Mouse (Mus musculus) heart, embryonic 12.5 days (tissue): ENCODE results near the gene Mycbp2. TPM values are rescaled to one million over a fixed set of nuclear protein-coding genes. Genes with fewer than 3 reads are reported as not detected.

Experiments used
- ATAC-seq: fragments of 200-750 bp; cut with Nextera tagmentation; 2 replicates; pipeline ENCODE4 v1.8.0; 2017; ENCODE audit warnings: moderate TSS enrichment, moderate library complexity; ENCODE audit not compliant: insufficient number of reproducible peaks, low FRiP score
- H3K27ac ChIP-seq: fragments of 300-500 bp; sonication (generic); 2 replicates; pipeline ENCODE4 v1.5.1; 2016; ENCODE audit warnings: mild to moderate bottlenecking, moderate library complexity; ENCODE audit not compliant: poor library complexity, severe bottlenecking
- H3K27me3 ChIP-seq: fragments of 300-500 bp; sonication (generic); replicated peaks from 2 replicates; pipeline ENCODE4 v1.6.1; 2016; ENCODE audit warnings: mild to moderate bottlenecking, moderate library complexity
- H3K36me3 ChIP-seq: fragments of 300-500 bp; sonication (generic); 2 replicates; pipeline ENCODE4 v1.6.1; 2016; ENCODE audit warnings: mild to moderate bottlenecking, moderate library complexity
- H3K4me1 ChIP-seq: fragments of 300-500 bp; sonication (generic); replicated peaks from 2 replicates; pipeline ENCODE4 v1.6.1; 2016; ENCODE audit warnings: mild to moderate bottlenecking
- H3K4me2 ChIP-seq: fragments of 300-500 bp; sonication (generic); 2 replicates; pipeline ENCODE4 v1.6.1; 2016; ENCODE audit warnings: mild to moderate bottlenecking, moderate library complexity
- H3K4me3 ChIP-seq: fragments of 300-500 bp; sonication (generic); 2 replicates; pipeline ENCODE4 v1.5.1; 2016; ENCODE audit warnings: mild to moderate bottlenecking
- H3K9ac ChIP-seq: fragments of 300-500 bp; sonication (generic); 2 replicates; pipeline ENCODE4 v1.6.1; 2016; ENCODE audit warnings: mild to moderate bottlenecking, moderate library complexity
- H3K9me3 ChIP-seq: fragments of 300-500 bp; sonication (generic); replicated peaks from 2 replicates; pipeline ENCODE4 v1.6.1; 2016; ENCODE audit warnings: mild to moderate bottlenecking, moderate library complexity
- WGBS: fragments of 180-500 bp; shearing (Covaris S2); methylation state at CpG from one replicate; pipeline ENCODE4 v1.1.7; 2016; 5-methylcytosine and 5-hydroxymethylcytosine counted together
- polyA plus RNA-seq: library from polyadenylated mRNA; unstranded; fragments of >200 nt; fragmentation: Nextera tagmentation; extraction: Ambion mirVana; gene quantifications from 2 replicates; pipeline ENCODE4 v1.2.1, GENCODE M21; 2016

Mycbp2 gene
- polyA plus RNA-seq, 1 experiment from 2014 or later = 14.6 TPM

DNA sequence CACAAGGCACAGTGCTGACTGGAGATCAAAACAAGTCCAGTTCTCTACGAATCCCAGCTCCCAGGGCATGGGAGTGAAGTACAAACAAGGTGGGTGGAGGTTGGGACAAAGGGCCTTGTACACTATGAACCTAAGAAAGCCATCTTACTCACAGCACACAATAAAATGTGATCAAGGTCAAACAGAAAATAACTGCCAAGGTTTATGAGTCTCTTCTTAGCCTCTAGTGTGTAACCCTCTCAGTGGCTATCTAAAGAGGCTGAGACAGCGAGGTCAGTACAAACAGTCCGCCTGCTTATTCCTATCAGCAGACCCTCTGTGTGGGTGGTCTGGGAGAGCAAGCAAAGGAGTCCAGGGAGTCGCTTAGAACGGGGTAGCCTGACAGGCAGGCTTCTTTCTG is 258.8 kb downstream of the Mycbp2 start:
- Histone ChIP-seq H3K27ac (no peak overlapping the region), H3K36me3 (peaks cover 57% of the 10 kb centered on the region), H3K27me3 (no peaks in the 10 kb centered on the region), H3K4me1 (peaks cover 12% of the 10 kb centered on the region), H3K9me3 (no peaks in the 10 kb centered on the region), H3K4me2 (no peak overlapping the region), H3K9ac (no peak overlapping the region), H3K4me3 (no peak overlapping the region)
- no peak for ATAC-seq
- 69% methylated on average over 5 of the region's 5 CpGs for WGBS

DNA sequence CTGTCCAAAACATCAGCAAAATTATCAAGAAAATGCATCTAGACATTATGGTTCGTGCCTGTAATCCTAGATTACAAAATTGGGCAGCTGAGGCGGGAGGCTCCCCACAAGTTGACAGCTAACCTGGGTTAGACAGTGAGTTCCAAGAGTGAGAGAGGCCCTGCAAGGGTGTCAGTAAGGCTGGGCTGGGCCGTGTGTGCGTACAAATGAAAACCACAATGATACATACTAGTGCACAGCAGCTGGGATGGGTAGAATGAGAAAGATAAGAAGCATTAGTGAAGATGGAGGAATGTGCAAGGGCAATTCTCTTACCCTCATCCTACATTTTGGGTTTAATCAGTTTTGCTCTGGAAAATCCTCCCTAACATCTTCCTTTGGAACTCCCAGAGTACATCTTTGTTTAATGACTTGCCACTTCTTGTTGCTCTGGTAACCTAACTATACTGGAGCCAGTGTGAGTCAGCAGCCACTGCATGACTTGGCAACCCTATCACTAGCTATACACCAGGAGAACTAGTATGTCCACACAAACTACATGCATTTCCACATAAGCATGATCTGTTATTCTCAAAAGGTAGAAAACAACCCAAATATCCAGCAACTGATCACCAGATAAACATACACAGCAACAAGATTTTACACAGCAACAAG is 259.8 kb downstream of the Mycbp2 start:
- no peak overlapping the region for H3K4me3 ChIP-seq
- no peaks in the 10 kb centered on the region for H3K9me3 ChIP-seq
- H3K4me1 ChIP-seq = peaks cover 8% of the 10 kb centered on the region
- no peak overlapping the region for H3K4me2 ChIP-seq
- H3K27me3 ChIP-seq = no peaks in the 10 kb centered on the region
- ATAC-seq = peak; percentile 93
- H3K27ac ChIP-seq = no peak overlapping the region
- 85% methylated on average over 4 of the region's 4 CpGs for WGBS
- peaks cover 59% of the 10 kb centered on the region for H3K36me3 ChIP-seq
- no peak overlapping the region for H3K9ac ChIP-seq

DNA sequence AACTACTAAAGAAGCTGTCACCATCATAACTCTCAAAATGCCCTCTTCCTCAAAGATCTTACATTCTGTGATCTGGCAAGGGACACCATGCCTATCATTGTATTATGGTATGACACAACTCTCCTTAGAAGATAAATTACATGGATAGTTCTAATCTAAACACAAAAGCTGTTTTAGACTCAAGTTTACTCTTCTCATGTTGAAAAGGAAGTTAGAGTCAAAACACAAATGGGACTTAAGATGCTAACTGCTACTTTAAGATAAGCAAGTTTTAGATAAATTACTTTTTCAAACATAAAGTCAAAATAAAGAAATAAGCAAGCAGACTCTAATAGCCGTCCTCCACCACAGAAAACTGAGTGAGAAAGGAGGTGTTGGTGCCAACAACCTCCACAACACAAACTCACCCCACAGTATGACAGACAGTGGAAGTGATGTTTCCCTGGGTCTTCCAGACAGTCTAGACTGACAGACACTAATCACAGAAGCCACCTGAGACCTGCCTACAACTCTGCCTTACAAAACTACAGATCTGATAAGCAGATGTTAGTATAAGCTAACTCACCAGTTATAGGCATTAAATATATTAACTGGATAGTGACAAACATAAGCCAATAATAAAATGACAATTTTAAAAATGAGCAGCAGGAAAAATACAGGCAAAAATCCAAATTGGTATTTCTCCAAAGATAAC is 260.6 kb downstream of the Mycbp2 start:
- Histone ChIP-seq H3K36me3 (peaks cover 58% of the 10 kb centered on the region), H3K9ac (no peak overlapping the region), H3K27me3 (no peaks in the 10 kb centered on the region), H3K4me3 (no peak overlapping the region), H3K9me3 (no peaks in the 10 kb centered on the region), H3K4me2 (no peak overlapping the region), H3K27ac (peak overlapping the region; percentile 34; the same call in 1 of the 2 replicates), H3K4me1 (peaks cover 5% of the 10 kb centered on the region; the same call in 1 of the 2 replicates)
- WGBS = 84% methylated on average over 1 of the region's 1 CpGs
- no peak for ATAC-seq

DNA sequence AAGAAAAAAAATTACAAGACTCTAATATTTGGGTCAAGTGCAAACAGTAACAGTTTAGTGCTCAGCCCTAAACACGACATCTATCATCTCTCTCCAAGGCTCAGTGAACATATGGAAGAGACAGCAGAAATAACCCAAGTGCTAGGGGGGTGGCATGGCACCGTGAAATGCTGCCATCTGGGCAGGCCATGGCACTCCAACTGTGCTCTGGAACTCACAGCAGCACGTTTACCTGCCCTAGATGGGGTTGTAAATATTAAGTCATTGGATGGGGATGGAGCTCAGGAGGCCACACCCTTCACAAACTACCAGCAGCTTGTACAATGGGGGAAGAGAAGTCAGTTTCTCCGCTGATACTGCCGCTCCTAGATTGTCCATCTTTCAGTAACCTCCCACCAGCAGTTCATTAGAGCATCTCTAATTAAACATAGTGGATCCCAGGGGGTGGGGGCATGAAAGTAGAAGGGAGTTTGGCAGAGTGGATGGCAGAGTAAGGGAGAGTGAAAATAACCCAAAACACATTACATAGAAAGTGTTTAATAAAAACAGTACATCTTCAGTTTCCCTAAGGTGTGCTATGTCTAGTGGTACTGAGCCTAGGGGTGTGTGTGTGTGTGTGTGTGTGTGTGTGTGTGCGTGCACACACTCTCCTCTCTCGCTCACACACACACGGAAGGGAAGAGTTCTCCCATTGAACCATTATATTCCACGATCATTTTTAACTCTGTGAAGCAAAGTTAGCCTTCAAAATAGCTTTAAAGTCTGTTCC is 267.2 kb downstream of the Mycbp2 start:
- WGBS = 90% methylated on average over 9 of the region's 9 CpGs
- no peak for ATAC-seq
- H3K36me3 ChIP-seq = peaks cover 45% of the 10 kb centered on the region

DNA sequence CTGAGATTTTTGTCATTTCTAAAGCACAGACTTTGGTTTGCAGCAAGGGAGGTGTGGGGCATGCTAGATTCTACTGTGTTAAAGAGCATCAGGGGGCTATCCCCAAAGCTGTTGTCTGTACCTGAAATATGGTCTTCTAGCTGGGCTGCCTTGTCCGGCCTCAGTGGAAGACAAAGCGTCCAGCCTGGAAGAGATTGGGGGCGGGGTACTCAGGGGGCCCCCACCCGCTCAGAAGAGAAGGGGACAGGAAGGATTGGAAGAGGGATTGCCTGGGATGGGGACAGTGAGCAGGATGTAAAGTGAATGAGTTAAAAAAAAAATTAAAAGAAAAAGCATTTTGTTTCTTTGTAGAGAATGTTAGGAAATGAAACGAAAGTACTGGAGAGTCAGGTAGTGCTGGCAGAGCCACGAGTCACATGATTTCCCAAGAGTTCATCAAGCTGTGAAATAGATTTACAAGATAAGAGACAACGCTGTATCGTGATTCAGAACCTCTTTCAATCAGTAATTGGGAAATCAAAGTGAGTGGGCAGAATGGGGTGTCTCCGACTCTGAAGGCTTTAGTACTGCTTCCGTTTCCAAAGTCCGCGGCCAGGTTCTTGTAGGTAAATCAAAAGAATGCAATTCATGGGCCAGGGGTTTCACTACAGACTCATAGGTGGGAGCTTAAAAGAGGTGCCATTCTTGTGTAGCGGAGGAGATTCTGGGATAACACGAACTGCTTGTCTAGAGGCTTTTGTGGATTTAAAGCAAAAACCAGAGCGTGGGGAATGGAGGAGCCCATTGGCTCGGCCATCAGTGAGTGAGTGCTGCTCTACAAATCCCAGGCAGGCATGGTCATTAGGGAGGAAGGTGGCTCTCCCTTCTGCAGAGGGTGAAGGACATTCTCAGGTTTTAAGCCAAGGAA is 268.4 kb downstream of the Mycbp2 start:
- no peaks in the 10 kb centered on the region for H3K9me3 ChIP-seq
- H3K4me3 ChIP-seq = no peak overlapping the region
- no peaks in the 10 kb centered on the region for H3K4me1 ChIP-seq
- H3K9ac ChIP-seq = no peak overlapping the region
- no peak overlapping the region for H3K27ac ChIP-seq
- H3K4me2 ChIP-seq = no peak overlapping the region
- H3K36me3 ChIP-seq = peaks cover 52% of the 10 kb centered on the region
- H3K27me3 ChIP-seq = no peaks in the 10 kb centered on the region
- ATAC-seq = no peak
- 87% methylated on average over 16 of the region's 16 CpGs for WGBS

More for the DNA sequence above, 267.2 kb downstream of the Mycbp2 start:
- Histone ChIP-seq H3K4me2 (no peak overlapping the region), H3K9me3 (no peaks in the 10 kb centered on the region), H3K4me3 (no peak overlapping the region), H3K9ac (no peak overlapping the region), H3K27ac (no peak overlapping the region), H3K27me3 (no peaks in the 10 kb centered on the region), H3K4me1 (no peaks in the 10 kb centered on the region)

DNA sequence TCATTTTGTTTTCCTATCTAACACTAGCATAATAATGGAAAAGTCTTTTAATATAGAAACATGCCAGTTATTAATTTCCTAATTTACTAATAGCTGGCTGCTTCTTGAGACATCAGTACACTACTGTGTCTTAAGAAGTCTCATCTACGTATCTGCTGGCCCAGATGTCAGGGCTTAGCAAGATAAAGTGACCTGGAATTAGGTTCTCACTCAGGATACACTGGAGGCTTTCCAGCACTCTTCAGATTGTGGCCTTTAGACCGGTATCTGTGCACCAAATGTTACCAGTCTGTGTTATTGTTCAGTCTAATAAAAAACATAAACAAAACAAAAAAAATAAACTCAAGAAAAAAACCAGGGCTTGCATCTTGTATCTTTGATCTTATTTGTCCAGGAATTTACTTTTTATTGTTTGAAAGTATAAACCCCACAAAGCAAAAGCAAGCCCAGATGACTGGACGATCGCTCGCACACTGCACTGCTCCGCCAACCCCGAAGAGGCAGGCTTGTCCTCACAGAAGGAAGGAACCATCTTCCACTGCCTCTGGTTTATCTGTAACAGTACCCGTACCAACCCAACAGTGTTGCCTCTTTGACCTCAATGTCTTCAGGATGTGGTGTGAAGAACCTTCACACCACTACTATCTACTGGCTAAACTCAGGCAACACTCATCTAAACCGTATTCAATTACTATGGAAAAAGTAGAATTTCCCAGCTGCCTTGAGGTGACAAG is 269.2 kb downstream of the Mycbp2 start:
- H3K4me2 ChIP-seq = no peak overlapping the region
- no peaks in the 10 kb centered on the region for H3K27me3 ChIP-seq
- H3K27ac ChIP-seq = no peak overlapping the region
- H3K9me3 ChIP-seq = no peaks in the 10 kb centered on the region
- H3K36me3 ChIP-seq = peaks cover 53% of the 10 kb centered on the region
- no peak for ATAC-seq
- no peak overlapping the region for H3K9ac ChIP-seq
- H3K4me3 ChIP-seq = no peak overlapping the region
- 87% methylated on average over 9 of the region's 9 CpGs for WGBS
- H3K4me1 ChIP-seq = no peaks in the 10 kb centered on the region

DNA sequence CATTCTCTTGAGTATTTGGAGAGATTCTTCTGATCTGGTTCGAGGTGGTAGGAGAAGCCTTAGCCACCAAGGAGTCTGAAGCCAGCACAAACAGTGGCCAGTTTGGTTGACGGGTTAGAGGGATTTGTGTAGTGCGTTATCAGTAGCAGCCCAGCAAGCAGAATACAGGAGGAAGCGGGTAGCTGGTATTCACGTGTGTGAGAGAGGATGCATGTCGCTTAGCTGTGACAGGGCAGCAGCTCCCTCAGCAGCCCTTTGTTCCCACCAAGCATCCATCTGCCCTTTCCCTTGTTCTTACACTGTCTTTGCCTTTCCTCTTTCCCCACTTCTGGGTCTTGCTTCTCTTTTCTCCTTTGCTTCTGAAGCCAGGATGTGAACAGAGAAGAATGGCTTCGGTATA is 271.4 kb downstream of the Mycbp2 start:
- WGBS = 73% methylated on average over 7 of the region's 7 CpGs
- no peak overlapping the region for H3K4me2 ChIP-seq
- no peaks in the 10 kb centered on the region for H3K27me3 ChIP-seq
- H3K36me3 ChIP-seq = peaks cover 58% of the 10 kb centered on the region
- no peak overlapping the region for H3K4me3 ChIP-seq
- no peaks in the 10 kb centered on the region for H3K9me3 ChIP-seq
- no peak overlapping the region for H3K27ac ChIP-seq
- no peak for ATAC-seq
- H3K4me1 ChIP-seq = 0 out of 2 replicates have a peak, but pooled peaks cover 2% of the 10 kb centered on the region
- no peak overlapping the region for H3K9ac ChIP-seq

DNA sequence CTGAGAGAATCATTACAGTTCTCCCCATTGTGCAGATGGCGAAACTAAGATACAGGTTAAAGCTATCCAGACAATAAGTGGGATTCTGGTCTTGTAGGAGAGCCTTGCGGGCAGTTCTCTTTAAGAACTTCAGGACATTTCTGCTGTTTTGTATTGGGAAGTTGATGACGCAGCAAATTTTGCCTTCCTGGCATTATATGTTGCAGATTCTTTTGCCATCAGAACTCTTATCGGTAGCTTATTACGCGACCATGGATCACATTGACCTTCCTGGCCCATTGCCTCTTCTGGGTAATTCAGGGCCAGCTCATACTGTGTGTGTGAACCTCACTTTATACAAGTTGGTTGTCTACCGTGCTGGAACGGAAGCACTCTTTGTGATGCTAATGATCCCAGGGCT is 272.8 kb downstream of the Mycbp2 start:
- H3K4me1 ChIP-seq = 0 out of 2 replicates have a peak, but pooled peaks cover 6% of the 10 kb centered on the region
- no peaks in the 10 kb centered on the region for H3K9me3 ChIP-seq
- WGBS = 92% methylated on average over 8 of the region's 8 CpGs
- peaks cover 51% of the 10 kb centered on the region for H3K36me3 ChIP-seq
- no peaks in the 10 kb centered on the region for H3K27me3 ChIP-seq
- no peak overlapping the region for H3K4me3 ChIP-seq
- H3K27ac ChIP-seq = no peak overlapping the region
- no peak overlapping the region for H3K4me2 ChIP-seq
- ATAC-seq = no peak
- no peak overlapping the region for H3K9ac ChIP-seq

DNA sequence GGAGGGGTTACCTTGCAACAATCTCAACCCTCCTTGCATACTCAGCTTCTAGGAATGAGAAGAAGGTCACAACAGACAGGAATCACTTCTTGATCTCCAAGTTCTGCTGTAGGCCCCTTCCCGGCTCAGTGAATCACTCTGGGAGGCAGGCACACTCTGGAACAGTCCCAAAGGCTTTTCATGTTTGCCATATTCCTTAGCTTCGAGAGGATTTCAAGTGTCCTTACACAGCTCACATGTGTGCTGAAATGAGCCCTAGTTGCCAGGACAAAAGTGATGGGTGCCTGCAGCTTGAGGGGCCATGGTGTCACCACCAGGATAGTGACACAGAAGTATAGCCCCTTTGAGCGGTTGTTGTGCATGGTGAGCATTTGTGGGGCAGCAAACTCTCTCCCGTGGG is 273.9 kb downstream of the Mycbp2 start:
- no peak overlapping the region for H3K27ac ChIP-seq
- WGBS = 78% methylated on average over 4 of the region's 4 CpGs
- H3K4me2 ChIP-seq = no peak overlapping the region
- H3K4me1 ChIP-seq = 0 out of 2 replicates have a peak, but pooled peaks cover 6% of the 10 kb centered on the region
- no peaks in the 10 kb centered on the region for H3K27me3 ChIP-seq
- peaks cover 45% of the 10 kb centered on the region for H3K36me3 ChIP-seq
- ATAC-seq = no peak
- H3K9ac ChIP-seq = no peak overlapping the region
- no peaks in the 10 kb centered on the region for H3K9me3 ChIP-seq
- H3K4me3 ChIP-seq = no peak overlapping the region

DNA sequence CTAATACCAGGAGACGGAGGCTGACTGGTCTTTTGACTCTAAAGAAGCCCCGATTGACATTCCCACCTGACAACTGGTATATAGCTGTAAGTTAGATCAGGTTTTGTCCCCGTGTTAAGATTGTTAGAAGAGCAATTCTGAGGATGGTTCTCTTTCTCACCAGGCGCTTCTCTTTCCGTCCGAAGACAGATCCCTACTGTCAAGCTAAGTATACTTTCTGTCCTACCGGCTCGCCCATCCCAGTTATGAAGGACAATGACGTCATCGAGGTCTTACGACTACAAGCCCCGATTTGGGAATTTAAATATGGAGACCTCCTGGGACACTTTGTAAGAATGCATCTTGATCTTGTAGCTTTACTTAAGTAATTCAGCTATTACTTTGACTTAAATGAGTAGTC is 275.1 kb downstream of the Mycbp2 start:
- Histone ChIP-seq H3K4me3 (no peak overlapping the region), H3K4me2 (no peak overlapping the region), H3K9ac (no peak overlapping the region), H3K4me1 (0 out of 2 replicates have a peak, but pooled peaks cover 6% of the 10 kb centered on the region), H3K9me3 (no peaks in the 10 kb centered on the region), H3K27ac (no peak overlapping the region), H3K27me3 (no peaks in the 10 kb centered on the region), H3K36me3 (peaks cover 39% of the 10 kb centered on the region)
- ATAC-seq = no peak
- 89% methylated on average over 12 of the region's 12 CpGs for WGBS
